ENCODE assay signal across 8 mouse cellular contexts in the genomic region with DNA sequence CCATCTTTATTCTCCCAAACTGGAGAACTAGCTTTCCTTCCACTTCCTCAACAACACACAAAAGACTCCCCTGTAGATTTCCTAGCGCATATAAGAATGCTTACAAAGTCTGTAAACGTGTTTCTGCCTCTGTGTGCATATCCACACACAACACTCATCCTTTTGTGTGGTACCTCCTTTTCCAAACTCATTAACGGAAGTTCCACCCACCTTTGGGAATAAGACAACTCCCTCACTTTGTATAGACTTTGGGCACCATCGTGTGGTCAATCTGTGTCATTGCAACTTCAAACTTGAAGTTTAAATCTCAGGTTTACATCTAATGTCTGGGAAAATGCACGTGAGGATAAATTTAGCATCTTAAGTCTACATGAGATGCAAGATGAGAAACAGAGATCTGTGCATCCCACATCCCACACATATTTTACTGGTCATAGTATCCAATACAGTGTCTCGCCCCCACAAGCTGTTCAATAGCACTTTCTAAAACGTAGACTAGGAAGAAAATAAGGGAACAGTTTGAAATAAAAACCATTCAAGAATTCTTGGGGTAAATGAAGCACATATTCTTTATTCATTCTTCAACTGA.
DNase-seq lines count a peak whose midpoint lies in the region; ATAC-seq and TF ChIP-seq lines count a peak whose summit lies in the region.

No protein-coding gene starts in this region.

- 30% methylated on average over 7 of the region's 7 CpGs for WGBS in kidney, embryonic 14.5 days
- WGBS in lung, postnatal 0 days: 24% methylated on average over 7 of the region's 7 CpGs
- WGBS in stomach, embryonic 15.5 days: 27% methylated on average over 7 of the region's 7 CpGs

- no peaks in the 10 kb centered on the region for H3K9me3 ChIP-seq in kidney, embryonic 14.5 days (ENCODE audit: control insufficient read depth, low read length)
- no peaks in the 10 kb centered on the region for H3K9me3 ChIP-seq in lung, postnatal 0 days (ENCODE audit: low read length)
- no peaks in the 10 kb centered on the region for H3K9me3 ChIP-seq in stomach, embryonic 15.5 days

- no peak overlapping the region for H3K27ac ChIP-seq in kidney, embryonic 14.5 days (ENCODE audit: low read depth, low read length)
- no peak overlapping the region for H3K27ac ChIP-seq in lung, postnatal 0 days (ENCODE audit: low read length)
- no peak overlapping the region for H3K27ac ChIP-seq in stomach, embryonic 15.5 days

- H3K36me3 ChIP-seq in kidney, embryonic 14.5 days (ENCODE audit: control insufficient read depth, insufficient read depth, low read length): no peaks in the 10 kb centered on the region
- H3K36me3 ChIP-seq in lung, postnatal 0 days (ENCODE audit: insufficient read depth, low read length): no peaks in the 10 kb centered on the region
- H3K36me3 ChIP-seq in stomach, embryonic 15.5 days: no peaks in the 10 kb centered on the region

- no peak overlapping the region for H3K4me3 ChIP-seq in kidney, embryonic 14.5 days (ENCODE audit: low read length)
- no peak overlapping the region for H3K4me3 ChIP-seq in lung, postnatal 0 days (ENCODE audit: low read depth, low read length)
- no peak overlapping the region for H3K4me3 ChIP-seq in stomach, embryonic 15.5 days (replicated peaks)

- H3K4me2 ChIP-seq in kidney, embryonic 14.5 days (replicated peaks; ENCODE audit: low read depth, low read length): no peak overlapping the region; the same call in 1 of the 2 replicates
- no peak overlapping the region for H3K4me2 ChIP-seq in lung, postnatal 0 days (replicated peaks; ENCODE audit: low read depth, low read length)
- peak overlapping the region; percentile 34; the same call in 1 of the 2 replicates for H3K4me2 ChIP-seq in stomach, embryonic 15.5 days

- H3K4me1 ChIP-seq in kidney, embryonic 14.5 days (ENCODE audit: control insufficient read depth, insufficient read depth, low read length): no peaks in the 10 kb centered on the region
- H3K4me1 ChIP-seq in lung, postnatal 0 days (ENCODE audit: insufficient read depth, low read depth, low read length): no peaks in the 10 kb centered on the region
- no peaks in the 10 kb centered on the region for H3K4me1 ChIP-seq in stomach, embryonic 15.5 days

- peak; percentile 93 for TF ChIP-seq CTCF in lung, postnatal 0 days (IDR thresholded peaks at IDR 0.05)

- TF ChIP-seq EP300 in lung, postnatal 0 days (IDR thresholded peaks at IDR 0.05): no peak

- peak; percentile 75 for ATAC-seq in granulocyte monocyte progenitor cell, adult 5-6 weeks (replicated peaks; ENCODE audit: poor library complexity, severe bottlenecking)
- peak; percentile 49; the same call in 1 of the 2 replicates for ATAC-seq in kidney, embryonic 14.5 days (ENCODE audit: low FRiP score, low TSS enrichment)
- no peak for ATAC-seq in lung, postnatal 0 days
- no peak for ATAC-seq in stomach, embryonic 15.5 days (ENCODE audit: insufficient read depth, low FRiP score, low read depth)

- no peak overlapping the region for H3K9ac ChIP-seq in kidney, embryonic 14.5 days (ENCODE audit: low read depth, low read length)
- no peak overlapping the region for H3K9ac ChIP-seq in lung, postnatal 0 days (replicated peaks; ENCODE audit: low read depth)
- no peak overlapping the region for H3K9ac ChIP-seq in stomach, embryonic 15.5 days

- peaks cover 2% of the 10 kb centered on the region; the same call in 1 of the 2 replicates for H3K27me3 ChIP-seq in kidney, embryonic 14.5 days (ENCODE audit: control insufficient read depth, insufficient read depth, low read length)
- no peaks in the 10 kb centered on the region for H3K27me3 ChIP-seq in lung, postnatal 0 days (replicated peaks; ENCODE audit: insufficient read depth, low read length)
- no peaks in the 10 kb centered on the region for H3K27me3 ChIP-seq in stomach, embryonic 15.5 days (replicated peaks)

- peak; percentile 46 to 58 for DNase-seq in right cerebral cortex, postnatal 10 days (ENCODE audit: low spot score in 2 of 2)
- no peak for DNase-seq in right cerebral cortex, postnatal 4 days
- peak; percentile 48 for DNase-seq in cerebellum, adult 8-10 months
- DNase-seq in lung, postnatal 0 days (ENCODE audit: low spot score): peak; percentile 73
- no peak for DNase-seq in spleen, postnatal 36 days (ENCODE audit: low spot score in 2 of 2)

Comparison
In these comparisons a context has a peak if more than half of its experiments do, and no peak if none do; other contexts are left out.
1. DNase-seq: peak in right cerebral cortex, postnatal 10 days (2 of 2), cerebellum, adult 8-10 months (single experiment) and lung, postnatal 0 days (single experiment); none in right cerebral cortex, postnatal 4 days (single experiment) and spleen, postnatal 36 days (0 of 2).
2. ATAC-seq: peak in granulocyte monocyte progenitor cell, adult 5-6 weeks (single experiment) and kidney, embryonic 14.5 days (single experiment); none in lung, postnatal 0 days (single experiment) and stomach, embryonic 15.5 days (single experiment).